Mouse (Mus musculus) embryo, embryonic 11 days (tissue): Measurements from ENCODE around the gene Usp5.

Source experiments
- DNase-seq: peaks from one replicate; pipeline ENCODE4 v3.0.0-alpha.2; 2015

The Usp5 gene

GRCm38 (mm10) chr6:124780917-124781316 lies 48.4 kb downstream of the Usp5 start:
- DNase-seq = no peak

- DNase-seq = no peak
These were observed 49.3 kb downstream of the Usp5 start for GRCm38 (mm10) chr6:124779984-124780416.

GRCm38 (mm10) chr6:124779222-124779983 lies 49.9 kb downstream of the Usp5 start, which contains the start of gene Lrrc23:
Gene Lrrc23, minus strand, starts transcription at chr6:124779727.
- peak; percentile 83 for DNase-seq

GRCm38 (mm10) chr6:124770511-124770910 lies 58.8 kb downstream of the Usp5 start:
- no peak for DNase-seq

GRCm38 (mm10) chr6:124770013-124770412 lies 59.3 kb downstream of the Usp5 start:
- DNase-seq = no peak

- DNase-seq = peak; percentile 74
These were observed 60.1 kb downstream of the Usp5 start, which contains the start of gene Eno2 for GRCm38 (mm10) chr6:124769101-124769765. Gene Eno2, minus strand, starts transcription at chr6:124769673.

GRCm38 (mm10) chr6:124768704-124769044 lies 60.6 kb downstream of the Usp5 start:
- no peak for DNase-seq

- peak; percentile 45 for DNase-seq
These were observed 61.2 kb downstream of the Usp5 start for GRCm38 (mm10) chr6:124767920-124768703.

- DNase-seq = no peak
These were observed 61.8 kb downstream of the Usp5 start for GRCm38 (mm10) chr6:124767536-124767919.

GRCm38 (mm10) chr6:124765951-124766350 lies 63.3 kb downstream of the Usp5 start:
- no peak for DNase-seq
